Mouse (Mus musculus): ENCODE measurements around the gene Mrm3. TPM values are rescaled to one million over a fixed set of nuclear protein-coding genes. Genes with fewer than 3 reads are reported as not detected.

Mrm3 gene
- polyA plus RNA-seq, 1 experiment from 2014 or later, result 29.6 TPM

- no peaks in the 10 kb centered on the region for H3K9me3 ChIP-seq
- WGBS, result 29% methylated on average over 9 of the region's 9 CpGs
- peak overlapping the region; percentile 42; the same call in 1 of the 2 replicates for H3K27ac ChIP-seq
- no peaks in the 10 kb centered on the region for H3K27me3 ChIP-seq (replicated peaks)
- no peak for ATAC-seq
- H3K4me3 ChIP-seq (replicated peaks), result no peak overlapping the region
- no peaks in the 10 kb centered on the region for H3K36me3 ChIP-seq
- H3K4me2 ChIP-seq (replicated peaks), result 0 out of 2 replicates have a peak overlapping the region, but pooled peaks have one; percentile 3
- H3K9ac ChIP-seq, result no peak overlapping the region
- H3K4me1 ChIP-seq (replicated peaks), result peaks cover 46% of the 10 kb centered on the region
Observed at GRCm38 (mm10) chr11:76294836-76295235, 51.3 kb downstream of the Mrm3 start.

GRCm38 (mm10) chr11:76297252-76297651 is 53.7 kb downstream of the Mrm3 start:
- Histone ChIP-seq H3K4me2 (replicated peaks) (no peak overlapping the region), H3K27ac (no peak overlapping the region), H3K9ac (no peak overlapping the region), H3K4me3 (replicated peaks) (no peak overlapping the region), H3K27me3 (replicated peaks) (no peaks in the 10 kb centered on the region), H3K9me3 (no peaks in the 10 kb centered on the region), H3K36me3 (no peaks in the 10 kb centered on the region), H3K4me1 (replicated peaks) (peaks cover 39% of the 10 kb centered on the region)
- WGBS, result 66% methylated on average over 9 of the region's 9 CpGs
- no peak for ATAC-seq

- no peak overlapping the region for H3K27ac ChIP-seq
- no peaks in the 10 kb centered on the region for H3K9me3 ChIP-seq
- ATAC-seq, result no peak
- H3K27me3 ChIP-seq (replicated peaks), result no peaks in the 10 kb centered on the region
- peaks cover 36% of the 10 kb centered on the region for H3K4me1 ChIP-seq (replicated peaks)
- H3K4me3 ChIP-seq (replicated peaks), result no peak overlapping the region
- no peak overlapping the region for H3K4me2 ChIP-seq (replicated peaks)
- 0 out of 2 replicates have a peak overlapping the region, but pooled peaks have one; percentile 10 for H3K9ac ChIP-seq
- WGBS, result 67% methylated on average over 9 of the region's 9 CpGs
- no peaks in the 10 kb centered on the region for H3K36me3 ChIP-seq
Observed at GRCm38 (mm10) chr11:76298457-76299000, 55.0 kb downstream of the Mrm3 start.

Other genes with a start within 250 kb of the Mrm3 start
- gene 1700016K19Rik, start 243.8 kb upstream of the Mrm3 start, polyA plus RNA-seq (2015; fragmentation: Nextera tagmentation; extraction: Ambion mirVana), result 2.6 and 4.0 TPM in 2 replicates
- gene Rflnb, start 215.9 kb upstream of the Mrm3 start, polyA plus RNA-seq (2015; fragmentation: Nextera tagmentation; extraction: Ambion mirVana), result 51.8 and 52.0 TPM in 2 replicates
- gene Vps53, start 64.1 kb upstream of the Mrm3 start, polyA plus RNA-seq (2015; fragmentation: Nextera tagmentation; extraction: Ambion mirVana), result 48.1 and 51.0 TPM in 2 replicates
- 88.7 and 94.7 TPM in 2 replicates for gene Fam57a, start 64.0 kb upstream of the Mrm3 start, polyA plus RNA-seq (2015; fragmentation: Nextera tagmentation; extraction: Ambion mirVana)
- 1.2 and 1.7 TPM in 2 replicates for gene Dbil5, start 26.1 kb upstream of the Mrm3 start, polyA plus RNA-seq (2015; fragmentation: Nextera tagmentation; extraction: Ambion mirVana)
- gene Gemin4, start 26.1 kb upstream of the Mrm3 start, polyA plus RNA-seq (2015; fragmentation: Nextera tagmentation; extraction: Ambion mirVana), result 28.8 and 32.6 TPM in 2 replicates
- 123 and 138 TPM in 2 replicates for gene Glod4, start within 50 bp of the Mrm3 start, polyA plus RNA-seq (2015; fragmentation: Nextera tagmentation; extraction: Ambion mirVana)
- 31.1 and 31.2 TPM in 2 replicates for gene Nxn, start 155.4 kb downstream of the Mrm3 start, polyA plus RNA-seq (2015; fragmentation: Nextera tagmentation; extraction: Ambion mirVana)
- gene Timm22, start 163.2 kb downstream of the Mrm3 start, polyA plus RNA-seq (2015; fragmentation: Nextera tagmentation; extraction: Ambion mirVana), result 87.2 and 103 TPM in 2 replicates